Mouse (Mus musculus): ENCODE data around the gene Olfr1188.
"Not testable (repeated sequence)": the region's sequence is repeated elsewhere in the genome, so short reads cannot be mapped to it uniquely, and the experiment has no call there.

Gene Olfr1188

GRCm38 (mm10) chr2:88556635-88557034 lies at the start of gene Olfr1188:
Gene Olfr1188, plus strand, starts transcription at chr2:88556935.
- no peak for DNase-seq

GRCm38 (mm10) chr2:88518251-88518650 lies 38.5 kb upstream of the Olfr1188 start, which contains the start of gene Olfr1186:
Gene Olfr1186, plus strand, starts transcription at chr2:88518551.
- no peak for DNase-seq

- no peak for DNase-seq
These were observed 31.0 kb upstream of the Olfr1188 start for GRCm38 (mm10) chr2:88525720-88526119.

GRCm38 (mm10) chr2:88572696-88573095 lies 16.0 kb downstream of the Olfr1188 start:
- DNase-seq, result not testable (repeated sequence)

GRCm38 (mm10) chr2:88586154-88586553 lies 29.4 kb downstream of the Olfr1188 start, which contains the start of gene Olfr1189:
Gene Olfr1189, plus strand, starts transcription at chr2:88586454.
- no peak for DNase-seq
